Mouse (Mus musculus) retina, adult 2 months (tissue): Measurements from ENCODE around the gene Vmn2r47.
"Not testable (repeated sequence)": the region's sequence is repeated elsewhere in the genome, so short reads cannot be mapped to it uniquely, and the experiment has no call there.

ENCODE experiments used
- DNase-seq: peaks from one replicate; pipeline ENCODE4 v3.0.0-alpha.2; 2012; ENCODE audit warnings: low read depth, low spot score

Gene Vmn2r47

GRCm38 (mm10) chr7:9841225-9841624 lies at the start of gene Vmn2r47:
Vmn2r47 (minus strand) TSS chr7:9841325.
- DNase-seq, result not testable (repeated sequence)

DNA sequence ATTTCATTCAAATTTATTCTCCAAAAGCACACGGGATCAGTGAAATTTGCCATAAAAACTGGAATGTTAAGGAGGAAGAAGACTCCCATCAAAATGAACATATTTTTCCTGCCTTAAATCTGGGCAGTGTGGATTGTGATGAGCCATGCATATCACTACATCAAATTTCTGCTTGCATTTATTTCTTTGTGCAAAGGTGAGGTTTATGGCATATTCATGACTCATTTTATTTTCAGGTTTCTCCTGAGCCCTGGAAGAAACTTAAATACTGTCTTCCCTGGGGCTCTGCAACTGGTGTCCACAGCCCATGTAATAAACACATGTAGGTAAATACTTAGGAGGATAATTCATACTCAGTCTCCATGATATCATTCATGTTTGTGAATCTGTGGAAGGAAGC lies 70.7 kb downstream of the Vmn2r47 start, which contains the start of gene Vmn2r46:
Vmn2r46 (minus strand) TSS at position 101 of the 400 bp plus-strand sequence.
- not testable (repeated sequence) for DNase-seq
